11 mouse cellular contexts compared by ENCODE assay signal in the genomic region with DNA sequence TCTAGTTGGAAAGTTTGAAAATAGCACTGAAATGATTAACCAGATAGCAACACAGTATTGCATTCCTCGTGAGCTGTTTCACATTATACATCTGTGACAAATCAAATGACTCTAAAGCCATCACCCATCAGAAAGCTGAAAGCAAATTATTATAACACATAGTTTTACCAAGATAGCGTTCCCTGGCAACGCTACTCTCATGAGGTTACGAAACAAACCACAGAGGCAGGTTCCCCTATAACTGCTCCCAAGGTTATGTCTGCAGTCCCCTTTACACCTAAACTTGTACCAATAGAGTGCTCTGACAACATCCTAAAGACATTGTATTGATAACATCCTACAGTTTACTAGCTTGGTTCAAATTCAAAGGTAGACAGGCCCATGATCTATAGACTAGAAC.
"Had no signal": no experiment of that assay in that cellular context is flagged by ENCODE, and none has a peak within 500 bp of the region (broad histone marks: within the 10 kb centered on the region; RNA-seq: fewer than 3 reads in every experiment).

No protein-coding gene starts in this region.

- DNase-seq: kidney, adult 8-10 months; kidney, postnatal 25 days; midbrain, embryonic 14.5 days; thymus, adult 2 months; thymus, postnatal 25 days had no signal

- H3K36me3 ChIP-seq: limb, embryonic 10.5 days; liver, embryonic 12.5 days; lung, embryonic 15.5 days; neural tube, embryonic 12.5 days; stomach, embryonic 15.5 days had no signal

- H3K4me2 ChIP-seq: liver, embryonic 12.5 days; lung, embryonic 15.5 days; neural tube, embryonic 12.5 days; stomach, embryonic 15.5 days had no signal

- ATAC-seq: liver, embryonic 12.5 days had no signal

- H3K27ac ChIP-seq: left cerebral cortex, adult 2 months; limb, embryonic 10.5 days; liver, embryonic 12.5 days; lung, embryonic 15.5 days; neural tube, embryonic 12.5 days; stomach, embryonic 15.5 days had no signal

- H3K27me3 ChIP-seq: liver, embryonic 12.5 days; lung, embryonic 15.5 days; neural tube, embryonic 12.5 days; stomach, embryonic 15.5 days had no signal

- H3K4me3 ChIP-seq: left cerebral cortex, adult 2 months; limb, embryonic 10.5 days; liver, embryonic 12.5 days; lung, embryonic 15.5 days; neural tube, embryonic 12.5 days; stomach, embryonic 15.5 days had no signal

- H3K4me1 ChIP-seq: limb, embryonic 10.5 days; liver, embryonic 12.5 days; lung, embryonic 15.5 days; neural tube, embryonic 12.5 days; stomach, embryonic 15.5 days had no signal

- H3K9me3 ChIP-seq: limb, embryonic 10.5 days; liver, embryonic 12.5 days; lung, embryonic 15.5 days; neural tube, embryonic 12.5 days; stomach, embryonic 15.5 days had no signal

- H3K9ac ChIP-seq: liver, embryonic 12.5 days; lung, embryonic 15.5 days; neural tube, embryonic 12.5 days; stomach, embryonic 15.5 days had no signal
